Mouse (Mus musculus) frontal cortex, postnatal 36 days (tissue): ENCODE measurements around the gene Glrp1.

Experiments used
- DNase-seq, 2 experiments: peaks; one replicate each; pipeline ENCODE4 v3.0.0; 2022; ENCODE audit warnings: low spot score in 2 of 2

Gene Glrp1

GRCm38 (mm10) chr1:88462484-88462883 lies 47.4 kb downstream of the Glrp1 start:
- no peak for DNase-seq

- DNase-seq, result no peak
These were observed 48.8 kb downstream of the Glrp1 start for GRCm38 (mm10) chr1:88461096-88461495.

DNA sequence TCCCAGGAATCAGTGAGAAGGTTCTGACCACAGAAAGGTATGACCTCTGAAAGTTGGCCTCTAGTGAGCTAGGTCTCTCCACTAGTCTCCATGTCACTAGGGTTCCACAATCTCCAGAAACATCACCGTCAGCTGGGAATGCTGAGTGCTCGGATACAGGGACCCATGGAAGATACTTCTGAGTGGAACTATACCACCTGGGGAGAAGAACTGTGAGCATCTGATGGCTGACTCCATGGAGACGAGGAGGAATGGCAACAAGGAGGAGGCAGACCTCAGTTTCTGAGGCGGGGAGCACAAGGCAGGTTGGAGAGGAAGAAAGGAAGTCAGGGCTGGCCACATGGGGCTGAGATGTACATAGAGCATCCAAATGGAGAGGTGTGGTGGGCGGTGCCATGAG lies 50.2 kb downstream of the Glrp1 start:
- no peak for DNase-seq

- no peak for DNase-seq
These were observed 50.7 kb downstream of the Glrp1 start for GRCm38 (mm10) chr1:88459196-88459595.

- DNase-seq, result peak; percentile 68 to 83
These were observed 53.3 kb downstream of the Glrp1 start for GRCm38 (mm10) chr1:88456451-88457072.

DNA sequence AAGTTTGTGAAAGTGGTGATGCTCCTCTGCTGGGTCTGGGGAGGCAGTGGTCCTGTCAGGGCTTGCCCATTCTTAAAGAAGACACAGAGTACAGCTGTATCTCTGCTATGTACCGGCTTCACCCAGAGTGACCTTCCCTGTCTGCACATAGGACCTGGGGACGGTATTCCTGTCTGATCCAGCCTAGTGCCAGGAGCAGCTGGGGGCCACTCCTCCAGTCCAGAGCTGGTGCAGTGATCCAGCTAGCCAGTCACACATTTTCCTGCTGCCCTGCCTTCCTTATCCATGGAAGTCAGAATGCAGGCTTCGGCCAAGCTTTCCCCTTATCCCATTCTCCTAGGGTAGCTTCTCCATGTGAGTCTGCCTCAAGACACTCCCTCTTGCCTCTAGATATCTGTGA lies 54.1 kb downstream of the Glrp1 start:
- DNase-seq, result no peak

- DNase-seq, result no peak
These were observed 55.2 kb downstream of the Glrp1 start for GRCm38 (mm10) chr1:88454703-88455102.

- no peak for DNase-seq
These were observed 57.7 kb downstream of the Glrp1 start for GRCm38 (mm10) chr1:88452198-88452597.

DNA sequence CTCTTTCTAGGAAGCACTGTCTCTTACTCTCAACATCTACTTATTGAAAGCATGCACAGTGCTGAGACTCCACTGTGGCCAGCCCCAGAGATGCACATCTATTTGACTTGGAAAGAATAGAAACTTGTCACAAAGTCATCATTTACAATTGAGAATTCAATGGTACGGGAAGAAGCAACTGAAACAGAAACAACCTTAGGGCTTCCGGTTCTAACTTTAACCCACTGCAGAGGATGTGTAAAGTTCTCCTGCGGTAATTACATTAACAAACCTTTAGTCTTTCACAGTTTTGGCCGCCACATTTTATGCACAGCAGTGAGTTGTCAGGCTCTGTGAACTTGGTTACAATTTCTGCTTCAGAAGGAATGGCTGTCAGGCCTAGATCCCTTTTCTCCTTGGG lies 59.2 kb downstream of the Glrp1 start:
- no peak for DNase-seq
